Mouse (Mus musculus) heart, embryonic 14.5 days (tissue): ENCODE data around the gene Smchd1. TPM values are rescaled to one million over a fixed set of nuclear protein-coding genes. Genes with fewer than 3 reads are reported as not detected.
A peak's percentile ranks its signal among the peaks of the same experiment; 100 is the strongest.

Source experiments
- ATAC-seq: fragments of 200-750 bp; cut with Nextera tagmentation; 2 replicates; pipeline ENCODE4 v1.8.0; 2017; ENCODE audit warnings: low read depth, moderate TSS enrichment; ENCODE audit not compliant: insufficient number of reproducible peaks, insufficient read depth, low FRiP score
- H3K27ac ChIP-seq, 2 experiments: fragments of 200-500 bp in 1 of 2; fragments of 300-500 bp in 1 of 2; sonication (generic) in 1 of 2; replicated peaks in 1 of 2; 2 replicates each; pipeline ENCODE4 v1.5.1; 2012 to 2014; ENCODE audit warnings: low read depth in 2 of 2, low read length in 2 of 2, control low read depth in 1 of 2, mild to moderate bottlenecking in 1 of 2, mixed read lengths in 1 of 2; ENCODE audit not compliant: control insufficient read depth in 1 of 2, insufficient read depth in 1 of 2
- H3K27me3 ChIP-seq: fragments of 300-500 bp; sonication (generic); 2 replicates; pipeline ENCODE4 v1.6.1; 2014; ENCODE audit warnings: mild to moderate bottlenecking, low read length, control low read depth; ENCODE audit not compliant: control insufficient read depth, insufficient read depth
- H3K36me3 ChIP-seq: fragments of 300-500 bp; sonication (generic); 2 replicates; pipeline ENCODE4 v1.6.1; 2014; ENCODE audit warnings: mild to moderate bottlenecking, control low read depth, low read length, mixed read lengths; ENCODE audit not compliant: control insufficient read depth, insufficient read depth
- H3K4me1 ChIP-seq, 2 experiments: fragments of 200-500 bp in 1 of 2; fragments of 300-500 bp in 1 of 2; sonication (generic) in 1 of 2; 2 replicates each; pipeline ENCODE4 v1.6.1; 2012 to 2014; ENCODE audit warnings: low read length in 2 of 2, control low read depth in 1 of 2, mixed read lengths in 1 of 2; ENCODE audit not compliant: control insufficient read depth in 2 of 2, insufficient read depth in 2 of 2
- H3K4me2 ChIP-seq: fragments of 300-500 bp; sonication (generic); 2 replicates; pipeline ENCODE4 v1.6.1; 2014; ENCODE audit warnings: mild to moderate bottlenecking, low read length
- H3K4me3 ChIP-seq, 2 experiments: fragments of 200-500 bp in 1 of 2; fragments of 300-500 bp in 1 of 2; sonication (generic) in 1 of 2; 2 replicates each; pipeline ENCODE4 v1.5.1; 2012 to 2014; ENCODE audit warnings: low read length in 2 of 2, mild to moderate bottlenecking in 2 of 2, control low read depth in 1 of 2, low read depth in 1 of 2, moderate library complexity in 1 of 2; ENCODE audit not compliant: control insufficient read depth in 1 of 2, insufficient read depth in 1 of 2
- H3K9ac ChIP-seq: fragments of 300-500 bp; sonication (generic); 2 replicates; pipeline ENCODE4 v1.6.1; 2014; ENCODE audit warnings: mild to moderate bottlenecking, low read length
- H3K9me3 ChIP-seq: fragments of 300-500 bp; sonication (generic); 2 replicates; pipeline ENCODE4 v1.6.1; 2016; ENCODE audit warnings: low read length, control low read depth; ENCODE audit not compliant: control insufficient read depth
- WGBS: fragments of 180-500 bp; shearing (Covaris S2); extraction: QIAGEN DNeasy Blood & Tissue Kit; methylation state at CpG from one replicate; pipeline ENCODE4 v1.1.7; 2014; 5-methylcytosine and 5-hydroxymethylcytosine counted together
- polyA plus RNA-seq: library from polyadenylated mRNA; unstranded; fragments of >200 nt; fragmentation: Nextera tagmentation; extraction: Ambion mirVana; gene quantifications from 2 replicates; pipeline ENCODE4 v1.2.1, GENCODE M21; 2014

Gene Smchd1
- polyA plus RNA-seq, 1 experiment from 2014 or later, result 49.1 TPM

DNA sequence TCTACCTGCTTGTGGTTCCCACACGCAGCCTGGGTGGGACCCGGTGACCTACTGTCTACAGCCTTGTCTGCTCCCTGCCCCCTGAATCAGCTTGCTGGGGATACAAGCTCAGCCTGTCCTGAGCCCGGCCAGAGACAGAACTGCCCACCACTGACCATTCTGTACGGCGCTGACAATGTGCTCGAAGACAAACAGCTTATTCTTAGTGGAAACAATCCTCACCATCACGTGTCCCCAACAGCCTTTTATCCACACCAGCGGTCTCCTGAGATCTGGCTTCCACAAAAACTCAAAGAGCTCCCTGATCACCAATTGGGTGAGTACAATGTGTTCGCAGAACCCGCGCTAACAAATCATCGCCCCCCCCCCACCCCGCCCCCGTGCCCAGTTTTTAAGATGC, 166.0 kb downstream of the Smchd1 start:
- peaks cover 5% of the 10 kb centered on the region; the same call in 1 of the 2 replicates for H3K27me3 ChIP-seq
- peaks cover 15 to 31% of the 10 kb centered on the region in 2 experiments for H3K4me1 ChIP-seq
- peak overlapping the region; percentile 98 for H3K4me2 ChIP-seq
- no peak for ATAC-seq
- H3K36me3 ChIP-seq, result no peaks in the 10 kb centered on the region
- peak overlapping the region; percentile 17 to 68 for H3K4me3 ChIP-seq
- 34% methylated on average over 14 of the region's 14 CpGs for WGBS
- H3K9me3 ChIP-seq, result no peaks in the 10 kb centered on the region
- H3K9ac ChIP-seq, result peak overlapping the region; percentile 82
- H3K27ac ChIP-seq, result no peak overlapping the region

DNA sequence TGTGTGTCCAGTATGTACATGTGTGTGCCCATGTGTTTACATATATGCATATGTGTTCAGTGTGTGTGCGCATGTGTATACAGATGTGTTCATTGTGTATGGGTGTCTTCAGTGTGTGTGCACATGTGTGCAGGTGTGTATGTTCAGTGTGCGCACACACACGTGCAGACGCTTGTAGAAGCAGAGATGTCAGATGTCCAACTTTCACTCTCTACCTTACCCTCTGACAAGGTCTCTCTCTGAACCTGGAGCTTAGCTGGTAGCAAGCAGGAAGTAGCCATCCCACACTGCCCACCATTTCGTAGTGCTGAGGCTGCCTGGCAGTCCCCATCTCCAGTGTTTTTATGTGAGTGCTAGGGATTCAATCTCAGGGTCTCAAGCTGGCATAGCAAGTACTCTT, 166.8 kb downstream of the Smchd1 start:
- H3K27ac ChIP-seq, result no peak overlapping the region
- peaks cover 15 to 31% of the 10 kb centered on the region in 2 experiments for H3K4me1 ChIP-seq
- no peak for ATAC-seq
- no peak overlapping the region for H3K4me3 ChIP-seq
- no peak overlapping the region for H3K4me2 ChIP-seq
- peaks cover 5% of the 10 kb centered on the region; the same call in 1 of the 2 replicates for H3K27me3 ChIP-seq
- no peaks in the 10 kb centered on the region for H3K36me3 ChIP-seq
- H3K9ac ChIP-seq, result 0 out of 2 replicates have a peak overlapping the region, but pooled peaks have one; percentile 82
- WGBS, result 90% methylated on average over 5 of the region's 5 CpGs
- H3K9me3 ChIP-seq, result no peaks in the 10 kb centered on the region

DNA sequence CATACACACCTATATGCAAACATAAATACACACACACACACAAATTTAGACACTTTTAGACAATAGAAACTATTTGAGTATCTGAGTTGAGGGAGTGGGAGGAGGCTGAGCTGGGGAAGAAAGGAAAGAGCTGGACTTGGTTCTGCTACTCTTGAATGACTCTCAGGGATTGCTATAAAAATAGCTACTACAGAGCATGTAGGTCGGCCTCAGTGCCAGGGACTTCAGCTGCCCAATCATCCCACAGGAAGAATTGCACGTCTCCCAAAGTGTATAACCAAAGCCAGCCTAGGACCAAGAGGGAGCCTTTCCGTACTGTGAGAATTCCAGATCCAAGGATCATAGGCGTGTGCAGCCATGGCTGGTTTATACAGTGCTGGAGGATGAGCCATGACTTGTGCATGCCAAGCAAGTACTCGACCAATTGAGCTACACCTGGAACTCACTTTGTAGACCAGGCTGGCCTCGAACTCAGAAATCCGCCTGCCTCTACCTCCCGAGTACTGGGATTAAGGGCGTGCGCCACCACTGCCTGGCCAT, 167.8 kb downstream of the Smchd1 start:
- Histone ChIP-seq H3K4me3 (no peak overlapping the region), H3K27me3 (peaks cover 5% of the 10 kb centered on the region; the same call in 1 of the 2 replicates), H3K9me3 (no peaks in the 10 kb centered on the region), H3K4me1 (peaks cover 15 to 31% of the 10 kb centered on the region in 2 experiments), H3K27ac (peak overlapping the region; percentile 28 to 75), H3K4me2 (peak overlapping the region; percentile 31), H3K36me3 (no peaks in the 10 kb centered on the region), H3K9ac (no peak overlapping the region)
- ATAC-seq, result no peak; the same call in 1 of the 2 replicates
- WGBS, result 64% methylated on average over 10 of the region's 10 CpGs

GRCm38 (mm10) chr17:71306716-71307115, 168.4 kb downstream of the Smchd1 start:
- Histone ChIP-seq H3K9me3 (no peaks in the 10 kb centered on the region), H3K9ac (peak overlapping the region; percentile 11; the same call in 1 of the 2 replicates), H3K36me3 (no peaks in the 10 kb centered on the region), H3K27me3 (peaks cover 5% of the 10 kb centered on the region; the same call in 1 of the 2 replicates), H3K27ac (peak overlapping the region; percentile 28 to 75; a peak in 3 of 4 replicates), H3K4me3 (no peak overlapping the region), H3K4me2 (0 out of 2 replicates have a peak overlapping the region, but pooled peaks have one; percentile 31), H3K4me1 (peaks cover 15 to 31% of the 10 kb centered on the region in 2 experiments)
- WGBS, result 79% methylated on average over 4 of the region's 4 CpGs
- ATAC-seq, result no peak

DNA sequence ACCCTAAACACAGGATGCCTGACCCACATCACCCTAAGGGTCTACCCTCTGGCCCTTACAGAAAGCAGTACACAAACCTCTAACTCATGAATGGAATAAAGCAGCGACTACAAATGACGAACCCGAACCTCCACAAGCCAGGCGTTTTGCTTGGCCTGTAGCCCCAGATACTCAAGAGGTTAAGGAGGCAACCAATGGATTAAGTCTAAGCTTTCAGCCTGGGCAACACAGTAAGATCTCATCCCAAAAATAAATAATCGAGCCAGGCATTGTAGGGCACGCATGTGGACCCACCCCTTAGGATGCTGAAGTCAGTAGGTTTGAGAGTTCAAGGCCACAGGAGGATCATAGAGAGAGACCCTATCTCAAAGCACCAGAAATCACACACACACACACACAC, 169.1 kb downstream of the Smchd1 start:
- H3K27me3 ChIP-seq, result peaks cover 5% of the 10 kb centered on the region; the same call in 1 of the 2 replicates
- no peak overlapping the region for H3K9ac ChIP-seq
- H3K4me2 ChIP-seq, result no peak overlapping the region
- H3K27ac ChIP-seq, result no peak overlapping the region; a peak in 1 of 4 replicates
- H3K36me3 ChIP-seq, result no peaks in the 10 kb centered on the region
- H3K4me1 ChIP-seq, result peaks cover 15 to 28% of the 10 kb centered on the region in 2 experiments
- H3K4me3 ChIP-seq, result no peak overlapping the region
- WGBS, result 86% methylated on average over 6 of the region's 6 CpGs
- ATAC-seq, result no peak
- H3K9me3 ChIP-seq, result no peaks in the 10 kb centered on the region

DNA sequence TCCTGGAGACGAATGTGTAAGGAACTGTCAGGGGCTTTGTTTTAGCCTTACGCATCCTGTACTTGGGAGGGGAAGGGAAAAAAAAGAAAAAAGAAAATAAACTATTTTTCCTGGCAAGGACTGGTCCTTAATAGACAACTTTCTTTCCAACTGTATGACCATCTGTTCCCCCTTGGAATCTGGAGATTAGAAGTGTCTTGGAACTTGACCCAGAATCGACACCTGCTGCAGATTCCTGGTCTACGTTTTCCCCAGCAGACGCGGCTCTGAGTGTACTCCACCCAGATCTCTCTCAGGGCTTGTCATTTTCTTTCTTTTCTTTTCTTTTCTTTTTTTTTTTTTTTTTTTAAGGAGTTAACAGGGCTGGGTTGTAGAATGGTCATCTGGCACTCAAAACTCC, 171.7 kb downstream of the Smchd1 start:
- no peak overlapping the region for H3K9ac ChIP-seq
- WGBS, result 58% methylated on average over 6 of the region's 6 CpGs
- H3K4me3 ChIP-seq, result no peak overlapping the region
- H3K27ac ChIP-seq, result no peak overlapping the region
- peaks cover 4% of the 10 kb centered on the region; the same call in 1 of the 2 replicates for H3K9me3 ChIP-seq
- peaks cover 11 to 14% of the 10 kb centered on the region in 2 experiments for H3K4me1 ChIP-seq
- H3K36me3 ChIP-seq, result 0 out of 2 replicates have a peak, but pooled peaks cover 3% of the 10 kb centered on the region
- H3K4me2 ChIP-seq, result no peak overlapping the region
- ATAC-seq, result no peak
- H3K27me3 ChIP-seq, result no peaks in the 10 kb centered on the region

DNA sequence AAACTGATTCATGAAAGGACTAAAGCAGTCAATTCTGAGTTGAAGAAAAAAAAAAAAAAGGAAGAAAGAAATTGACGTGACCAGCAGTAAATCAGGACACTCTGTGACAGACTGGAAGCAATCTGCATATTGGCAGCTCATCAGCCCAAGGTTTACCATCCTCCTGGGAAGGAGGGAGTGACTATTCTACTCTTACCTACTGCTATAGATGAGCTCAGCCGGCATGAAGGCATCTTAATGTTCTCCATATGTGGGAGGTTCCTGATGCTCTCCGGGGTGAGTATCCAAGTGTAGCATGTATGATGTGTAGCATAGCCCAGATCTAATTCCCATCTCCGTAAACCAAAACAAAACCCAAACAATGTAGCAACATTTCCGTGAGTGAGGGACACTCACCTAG, 173.7 kb downstream of the Smchd1 start:
- no peak overlapping the region for H3K4me3 ChIP-seq

More for the DNA sequence above, 173.7 kb downstream of the Smchd1 start:
- H3K27ac ChIP-seq, result no peak overlapping the region
- H3K4me2 ChIP-seq, result no peak overlapping the region
- no peaks in the 10 kb centered on the region for H3K27me3 ChIP-seq
- 0 out of 2 replicates have a peak, but pooled peaks cover 3% of the 10 kb centered on the region for H3K36me3 ChIP-seq
- H3K9ac ChIP-seq, result no peak overlapping the region
- WGBS, result 80% methylated on average over 5 of the region's 5 CpGs
- H3K9me3 ChIP-seq, result peaks cover 4% of the 10 kb centered on the region; the same call in 1 of the 2 replicates
- no peak for ATAC-seq
- H3K4me1 ChIP-seq, result peaks cover under 1 to 2% of the 10 kb centered on the region in 2 experiments; a peak in 3 of 4 replicates
